Mouse (Mus musculus): ENCODE measurements around the gene Ky.

DNA sequence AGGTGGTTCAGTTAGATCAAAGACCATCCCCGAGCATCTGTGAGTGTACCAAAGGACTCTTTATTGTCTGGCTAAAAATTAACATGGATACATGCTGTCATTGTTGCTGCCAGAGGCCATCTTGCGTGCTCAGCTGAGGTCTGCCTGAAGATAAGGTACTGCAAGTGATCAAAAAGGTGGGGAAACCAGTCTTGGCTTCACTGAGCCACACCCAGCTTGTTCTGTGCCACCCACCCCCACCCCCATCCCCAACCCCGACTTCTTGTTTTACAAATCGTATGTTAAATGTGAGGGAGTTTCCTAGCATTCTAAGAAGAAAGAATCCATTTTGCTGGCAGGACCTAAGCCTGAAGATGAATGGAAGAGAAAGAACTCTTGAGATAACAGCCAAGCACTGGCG is 39.8 kb upstream of the Ky start:
- no peak for TF ChIP-seq BHLHE40 (IDR thresholded peaks at IDR 0.05; ENCODE audit: borderline replicate concordance, low read depth, low read length)
- TF ChIP-seq KAT2A (conservative IDR thresholded peaks at IDR 0.05; ENCODE audit: low read depth, low read length) = no peak
- TF ChIP-seq CHD1 (IDR thresholded peaks at IDR 0.05; ENCODE audit: low read depth, low read length) = no peak
- no peak for TF ChIP-seq CTCF (IDR thresholded peaks at IDR 0.05 in 2 of 3, conservative IDR thresholded peaks at IDR 0.05 in 1 of 3; ENCODE audit: control insufficient read depth in 1 of 3, insufficient read depth in 1 of 3, low read depth in 2 of 3, low read length in 3 of 3, poor library complexity in 1 of 3, severe bottlenecking in 1 of 3)
- no peak for TF ChIP-seq TCF12 (IDR thresholded peaks at IDR 0.05; ENCODE audit: low read depth, low read length)
- TF ChIP-seq MAZ (IDR thresholded peaks at IDR 0.05; ENCODE audit: low read depth, low read length) = no peak
- no peak for TF ChIP-seq ZKSCAN1 (IDR thresholded peaks at IDR 0.05; ENCODE audit: low read depth, low read length)
- TF ChIP-seq MAFK (IDR thresholded peaks at IDR 0.05; ENCODE audit: borderline replicate concordance, low read depth, low read length) = no peak
- no peak for TF ChIP-seq ZNF384 (IDR thresholded peaks at IDR 0.05; ENCODE audit: low read depth, low read length)
- no peak for TF ChIP-seq POLR2A (IDR thresholded peaks at IDR 0.05; ENCODE audit: control insufficient read depth in 1 of 2, insufficient read depth in 1 of 2, low read depth in 1 of 2, low read length in 2 of 2, poor library complexity in 1 of 2)
- no peak for TF ChIP-seq SIN3A (IDR thresholded peaks at IDR 0.05; ENCODE audit: low read length)
